Mouse (Mus musculus): ENCODE data around the gene Osbpl11.

Osbpl11 gene

GRCm38 (mm10) chr16:33244933-33245470, 60.1 kb downstream of the Osbpl11 start:
- no peak for DNase-seq

- DNase-seq: no peak
Observed at GRCm38 (mm10) chr16:33246526-33246925, 61.7 kb downstream of the Osbpl11 start.

DNA sequence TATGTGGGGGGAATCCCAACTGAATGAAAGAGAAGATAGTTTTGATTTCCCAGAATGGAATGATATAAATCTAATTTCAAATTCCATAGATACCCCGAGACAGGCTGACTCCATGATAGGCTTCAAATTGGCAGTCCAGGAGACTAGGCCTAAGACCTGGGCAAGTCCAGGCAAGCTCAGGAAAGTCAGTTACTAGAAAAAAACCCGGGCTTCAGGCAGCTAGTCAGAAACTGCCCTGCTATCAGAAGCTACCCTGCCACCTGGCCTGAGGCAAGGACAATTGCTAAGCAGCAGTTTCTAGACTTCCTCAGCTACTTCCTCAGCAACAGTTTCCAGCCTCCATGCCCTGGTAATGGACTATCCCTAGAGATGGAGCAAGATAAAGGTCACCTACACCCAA, 62.1 kb downstream of the Osbpl11 start:
- DNase-seq: no peak

GRCm38 (mm10) chr16:33250651-33251120, 65.8 kb downstream of the Osbpl11 start:
- no peak for DNase-seq

DNA sequence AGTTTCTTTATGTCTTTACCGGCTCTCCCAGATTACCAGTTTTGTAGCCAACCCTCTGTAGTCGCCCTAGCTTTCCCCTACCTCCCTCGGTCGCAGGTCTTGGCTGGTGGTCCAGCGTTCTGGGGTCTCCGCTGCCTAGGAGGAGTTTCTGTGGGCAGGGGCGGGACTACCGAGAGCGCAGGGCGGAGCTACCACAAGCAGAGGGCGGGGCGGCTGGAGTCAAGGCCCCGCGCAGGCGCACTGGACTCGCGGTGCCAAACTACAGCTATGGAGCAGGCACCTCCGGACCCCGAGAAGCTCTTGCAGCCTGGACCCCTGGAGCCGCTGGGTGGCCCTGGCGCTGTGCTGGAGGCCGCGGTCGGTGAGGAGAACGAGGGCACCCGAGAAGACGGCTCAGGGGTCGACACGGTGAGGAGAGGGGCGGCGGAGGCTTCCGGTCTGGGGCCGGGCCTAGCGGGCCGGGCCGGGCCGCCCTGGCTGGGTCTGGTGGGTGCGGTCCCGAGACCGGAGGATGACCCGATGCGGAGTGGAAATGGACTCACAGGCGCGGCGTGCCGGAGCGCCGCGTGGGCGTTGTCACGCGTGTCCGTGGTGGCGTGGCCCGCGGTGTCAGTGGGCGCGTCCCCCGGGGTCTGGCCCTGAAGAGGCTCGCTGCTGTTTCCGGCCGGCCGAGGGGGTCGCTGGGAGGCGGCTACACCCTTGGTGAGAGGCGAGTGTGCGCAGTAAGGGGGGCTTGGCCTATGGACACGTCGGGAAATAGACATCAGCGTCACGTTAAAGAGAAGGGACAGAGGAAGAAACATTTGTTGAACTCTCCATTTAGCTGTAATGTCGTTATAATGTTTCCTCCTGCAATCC, 66.6 kb downstream of the Osbpl11 start, which contains the start of gene Snx4:
Gene Snx4 (plus strand): TSS at position 249 of the 858 bp plus-strand sequence.
- DNase-seq: peak; percentile 96

DNA sequence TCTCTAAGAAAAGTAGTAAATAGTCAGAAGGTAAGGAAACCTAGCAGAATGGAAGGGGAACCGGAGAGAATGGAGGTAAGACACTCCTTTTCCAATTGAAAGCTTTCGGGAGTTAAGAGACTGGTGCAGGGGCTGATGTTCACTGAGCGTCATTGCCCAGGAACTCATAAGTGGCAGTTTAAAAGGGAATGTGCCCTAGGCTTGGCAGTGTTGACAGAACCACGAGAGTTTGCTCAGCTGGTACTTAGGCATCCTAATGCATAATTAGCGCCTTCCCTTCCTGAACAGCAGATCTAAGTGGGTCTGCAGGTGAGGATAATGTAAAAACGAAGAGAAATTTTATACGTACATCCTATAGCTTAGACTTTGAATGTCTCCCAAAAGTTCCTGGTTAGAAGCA, 70.7 kb downstream of the Osbpl11 start:
- DNase-seq: no peak

GRCm38 (mm10) chr16:33258530-33258929, 73.7 kb downstream of the Osbpl11 start:
- DNase-seq: no peak

DNA sequence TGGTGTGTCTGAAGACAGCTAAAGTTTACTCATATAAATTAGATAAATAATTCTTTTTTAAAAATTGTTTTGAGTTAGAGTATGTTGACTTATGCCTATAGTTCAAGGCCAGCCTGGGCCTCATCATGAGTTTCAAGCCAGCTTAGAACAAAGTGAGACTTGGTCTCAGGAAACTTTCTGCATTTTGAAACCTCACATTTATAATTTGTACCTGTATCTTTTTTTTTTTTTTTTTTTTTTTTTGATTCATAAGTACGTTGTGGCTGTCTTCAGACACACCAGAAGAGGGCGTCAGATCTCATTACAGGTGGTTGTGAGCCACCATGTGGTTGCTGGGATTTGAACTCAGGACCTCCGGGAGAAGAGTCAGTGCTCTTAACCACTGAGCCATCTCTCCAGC, 75.0 kb downstream of the Osbpl11 start:
- DNase-seq: no peak

GRCm38 (mm10) chr16:33260825-33261224, 76.0 kb downstream of the Osbpl11 start:
- DNase-seq: no peak

DNA sequence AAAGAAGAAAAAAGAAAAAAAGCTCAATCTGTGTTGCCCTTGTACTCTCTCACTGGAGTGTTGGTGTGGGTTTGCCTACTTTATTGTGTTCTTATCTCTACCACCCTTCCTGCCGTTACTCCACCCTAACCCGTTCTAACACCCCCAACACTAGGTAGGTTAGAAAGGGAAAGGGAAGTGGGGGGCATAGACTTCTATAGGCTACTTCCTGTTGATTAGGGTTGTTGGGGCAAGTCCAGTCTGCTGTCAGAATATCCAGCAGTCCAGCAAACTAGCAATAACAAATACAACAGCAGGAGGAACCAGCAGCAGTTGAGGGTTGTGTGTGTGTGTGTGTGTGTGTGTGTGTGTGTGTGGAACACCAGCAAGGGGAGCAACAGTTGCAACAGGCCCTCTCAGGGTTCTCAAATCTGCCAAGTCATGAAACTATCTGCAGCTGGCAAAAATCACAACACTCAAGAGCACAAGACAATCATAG, 76.8 kb downstream of the Osbpl11 start:
- no peak for DNase-seq

GRCm38 (mm10) chr16:33262096-33262495, 77.2 kb downstream of the Osbpl11 start:
- no peak for DNase-seq

- no peak for DNase-seq
Observed at GRCm38 (mm10) chr16:33267616-33268253, 82.9 kb downstream of the Osbpl11 start.

DNA sequence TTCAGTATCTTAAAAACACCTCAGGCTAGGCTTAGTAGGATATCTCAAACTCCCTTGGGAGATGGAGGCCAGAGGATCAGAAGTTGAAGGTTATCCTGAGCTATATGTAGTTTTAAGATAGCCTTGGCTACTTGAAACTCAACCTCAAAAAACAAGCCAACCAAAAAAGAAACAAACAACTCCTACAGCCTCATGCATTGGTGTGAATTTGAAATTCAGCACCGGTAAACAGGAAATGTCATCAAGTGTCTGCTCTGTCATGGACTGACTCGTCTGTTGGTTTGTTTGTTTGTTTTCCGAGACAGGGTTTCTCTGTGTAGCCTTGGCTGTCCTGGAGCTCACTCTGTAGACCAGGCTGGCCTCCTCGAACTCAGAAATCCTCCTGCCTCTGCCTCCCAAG, 87.0 kb downstream of the Osbpl11 start:
- no peak for DNase-seq

DNA sequence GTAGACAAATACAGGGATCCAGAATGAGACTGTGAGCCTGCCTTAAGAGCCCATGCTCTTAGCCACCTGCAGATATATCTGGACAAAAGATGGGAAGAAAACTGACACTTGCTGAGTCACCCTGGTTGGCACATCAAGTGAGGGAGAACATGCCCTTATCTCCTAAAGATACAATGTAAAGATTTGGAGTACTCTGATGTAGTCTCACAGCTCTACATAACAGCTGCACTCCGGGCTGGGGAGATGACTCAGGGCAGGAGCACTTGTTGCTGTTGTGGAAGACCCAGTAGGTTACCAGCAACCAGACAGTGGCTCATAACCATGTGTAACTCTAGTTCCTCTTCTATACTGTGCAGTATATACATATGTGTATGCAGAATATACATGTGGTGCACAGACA, 98.2 kb downstream of the Osbpl11 start:
- DNase-seq: no peak

GRCm38 (mm10) chr16:33288536-33288935, 103.7 kb downstream of the Osbpl11 start:
- no peak for DNase-seq

DNA sequence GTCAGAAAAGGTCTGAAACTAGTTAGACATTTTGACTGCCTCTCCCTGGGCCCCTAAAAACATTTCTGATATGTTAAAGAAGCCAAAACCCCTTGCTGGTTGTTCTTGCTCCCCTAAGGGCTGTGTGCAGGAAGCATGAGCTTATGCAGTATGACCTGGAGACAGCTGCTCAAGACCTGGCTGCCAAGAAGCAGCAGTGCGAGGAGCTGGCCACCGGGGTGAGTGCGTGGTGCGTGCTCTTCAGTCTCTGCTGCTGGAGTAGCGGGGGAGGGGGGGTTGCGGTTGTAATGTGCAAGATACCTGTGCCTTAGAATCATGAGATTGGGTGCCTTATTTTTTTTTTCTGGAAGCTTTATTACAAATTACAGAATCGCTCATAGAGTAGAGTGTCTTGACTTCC, 105.1 kb downstream of the Osbpl11 start:
- DNase-seq: no peak

DNA sequence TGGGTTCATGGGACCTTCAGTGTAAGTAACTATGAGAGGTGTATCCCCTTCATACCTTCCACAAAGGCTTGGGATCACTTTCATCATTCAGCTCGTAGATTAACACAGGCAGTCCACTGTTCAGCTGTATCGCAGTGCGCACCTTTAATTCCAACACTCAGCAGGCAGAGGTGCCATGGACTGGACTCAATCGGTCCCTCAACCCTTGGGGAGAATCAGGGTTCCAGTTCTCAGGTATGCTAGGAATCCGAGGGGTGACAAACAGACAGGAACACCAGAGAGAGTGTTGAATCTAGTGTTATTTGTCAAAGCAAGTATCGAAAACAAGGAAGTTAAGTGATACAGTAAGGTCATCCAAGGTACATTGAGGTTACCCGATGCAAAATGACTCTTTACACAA, 107.4 kb downstream of the Osbpl11 start:
- DNase-seq: no peak
